Mouse (Mus musculus): ENCODE measurements around the gene Gpalpp1.

Gpalpp1 gene

GRCm38 (mm10) chr14:76097815-76098214 is 12.7 kb downstream of the Gpalpp1 start:
- no peak for DNase-seq

- no peak for DNase-seq
Observed at GRCm38 (mm10) chr14:76097244-76097643, 13.3 kb downstream of the Gpalpp1 start.

- no peak for DNase-seq
Observed at GRCm38 (mm10) chr14:76084188-76084587, 26.4 kb downstream of the Gpalpp1 start.

- no peak for DNase-seq
Observed at GRCm38 (mm10) chr14:76082086-76082636, 28.4 kb downstream of the Gpalpp1 start.

GRCm38 (mm10) chr14:76081451-76081850 is 29.1 kb downstream of the Gpalpp1 start:
- DNase-seq: no peak

- DNase-seq: peak; percentile 15
Observed at GRCm38 (mm10) chr14:76077088-76077491, 33.5 kb downstream of the Gpalpp1 start.

- DNase-seq: no peak
Observed at GRCm38 (mm10) chr14:76076602-76077001, 34.0 kb downstream of the Gpalpp1 start.

- no peak for DNase-seq
Observed at GRCm38 (mm10) chr14:76075721-76076120, 34.8 kb downstream of the Gpalpp1 start.

- no peak for DNase-seq
Observed at GRCm38 (mm10) chr14:76074206-76074605, 36.4 kb downstream of the Gpalpp1 start.

- DNase-seq: no peak
Observed at GRCm38 (mm10) chr14:76072626-76073025, 37.9 kb downstream of the Gpalpp1 start.

- no peak for DNase-seq
Observed at GRCm38 (mm10) chr14:76069296-76069695, 41.3 kb downstream of the Gpalpp1 start.

- no peak for DNase-seq
Observed at GRCm38 (mm10) chr14:76068296-76068695, 42.3 kb downstream of the Gpalpp1 start.

- no peak for DNase-seq
Observed at GRCm38 (mm10) chr14:76067237-76067636, 43.3 kb downstream of the Gpalpp1 start.

GRCm38 (mm10) chr14:76059441-76059840 is 51.1 kb downstream of the Gpalpp1 start:
- DNase-seq: peak; percentile 4

- no peak for DNase-seq
Observed at GRCm38 (mm10) chr14:76053726-76054125, 56.8 kb downstream of the Gpalpp1 start.

- DNase-seq: no peak
Observed at GRCm38 (mm10) chr14:76051966-76052365, 58.6 kb downstream of the Gpalpp1 start.

GRCm38 (mm10) chr14:76045767-76046166 is 64.8 kb downstream of the Gpalpp1 start:
- DNase-seq: no peak

- no peak for DNase-seq
Observed at GRCm38 (mm10) chr14:76044164-76044557, 66.4 kb downstream of the Gpalpp1 start.

- DNase-seq: no peak
Observed at GRCm38 (mm10) chr14:76043251-76044163, 67.1 kb downstream of the Gpalpp1 start.

Data from cerebellum, adult 9-11 months (tissue).